Mouse (Mus musculus): ENCODE measurements around the gene Hoxc9.

The Hoxc9 gene

GRCm38 (mm10) chr15:102980352-102980751, 4.1 kb downstream of the Hoxc9 start:
- no peak for TF ChIP-seq GATA4 (IDR thresholded peaks at IDR 0.05; ENCODE audit: insufficient replicate concordance, low read length)

- no peak for TF ChIP-seq GATA4 (IDR thresholded peaks at IDR 0.05; ENCODE audit: insufficient replicate concordance, low read length)
These were observed 4.7 kb downstream of the Hoxc9 start for GRCm38 (mm10) chr15:102980912-102981311.

GRCm38 (mm10) chr15:102981379-102982288, 5.4 kb downstream of the Hoxc9 start:
- TF ChIP-seq GATA4 (IDR thresholded peaks at IDR 0.05; ENCODE audit: insufficient replicate concordance, low read length), result no peak

GRCm38 (mm10) chr15:102983716-102984115, 7.5 kb downstream of the Hoxc9 start:
- TF ChIP-seq GATA4 (IDR thresholded peaks at IDR 0.05; ENCODE audit: insufficient replicate concordance, low read length), result no peak

- TF ChIP-seq GATA4 (IDR thresholded peaks at IDR 0.05; ENCODE audit: insufficient replicate concordance, low read length), result no peak
These were observed 8.3 kb downstream of the Hoxc9 start for GRCm38 (mm10) chr15:102984521-102984920.

- TF ChIP-seq GATA4 (IDR thresholded peaks at IDR 0.05; ENCODE audit: insufficient replicate concordance, low read length), result no peak
These were observed 8.7 kb downstream of the Hoxc9 start for GRCm38 (mm10) chr15:102984925-102985324.

GRCm38 (mm10) chr15:102987124-102987833, 11.0 kb downstream of the Hoxc9 start:
- no peak for TF ChIP-seq GATA4 (IDR thresholded peaks at IDR 0.05; ENCODE audit: insufficient replicate concordance, low read length)

GRCm38 (mm10) chr15:102988078-102988477, 11.8 kb downstream of the Hoxc9 start:
- TF ChIP-seq GATA4 (IDR thresholded peaks at IDR 0.05; ENCODE audit: insufficient replicate concordance, low read length), result no peak

- no peak for TF ChIP-seq GATA4 (IDR thresholded peaks at IDR 0.05; ENCODE audit: insufficient replicate concordance, low read length)
These were observed 14.5 kb downstream of the Hoxc9 start, which contains the start of gene Hoxc8 for GRCm38 (mm10) chr15:102990461-102991397. Gene Hoxc8, plus strand, starts transcription at chr15:102990607.

GRCm38 (mm10) chr15:102991782-102992181, 15.5 kb downstream of the Hoxc9 start:
- no peak for TF ChIP-seq GATA4 (IDR thresholded peaks at IDR 0.05; ENCODE audit: insufficient replicate concordance, low read length)

GRCm38 (mm10) chr15:102992206-102992605, 16.0 kb downstream of the Hoxc9 start:
- TF ChIP-seq GATA4 (IDR thresholded peaks at IDR 0.05; ENCODE audit: insufficient replicate concordance, low read length), result no peak

- no peak for TF ChIP-seq GATA4 (IDR thresholded peaks at IDR 0.05; ENCODE audit: insufficient replicate concordance, low read length)
These were observed 16.6 kb downstream of the Hoxc9 start for GRCm38 (mm10) chr15:102992863-102993262.

- no peak for TF ChIP-seq GATA4 (IDR thresholded peaks at IDR 0.05; ENCODE audit: insufficient replicate concordance, low read length)
These were observed 20.3 kb downstream of the Hoxc9 start for GRCm38 (mm10) chr15:102996548-102996947.

GRCm38 (mm10) chr15:102997431-102997830, 21.2 kb downstream of the Hoxc9 start:
- TF ChIP-seq GATA4 (IDR thresholded peaks at IDR 0.05; ENCODE audit: insufficient replicate concordance, low read length), result no peak

GRCm38 (mm10) chr15:102997939-102998355, 21.7 kb downstream of the Hoxc9 start, which contains the start of gene Hoxc6:
Gene Hoxc6, plus strand, starts transcription at chr15:102998257.
- TF ChIP-seq GATA4 (IDR thresholded peaks at IDR 0.05; ENCODE audit: insufficient replicate concordance, low read length), result no peak

Data from liver, adult (tissue).